Mouse (Mus musculus): ENCODE data around the gene BC028528. TPM values are rescaled to one million over a fixed set of nuclear protein-coding genes. Genes with fewer than 3 reads are reported as not detected.

The BC028528 gene
- polyA plus RNA-seq, 1 experiment from 2014 or later, result 23.8 TPM

DNA sequence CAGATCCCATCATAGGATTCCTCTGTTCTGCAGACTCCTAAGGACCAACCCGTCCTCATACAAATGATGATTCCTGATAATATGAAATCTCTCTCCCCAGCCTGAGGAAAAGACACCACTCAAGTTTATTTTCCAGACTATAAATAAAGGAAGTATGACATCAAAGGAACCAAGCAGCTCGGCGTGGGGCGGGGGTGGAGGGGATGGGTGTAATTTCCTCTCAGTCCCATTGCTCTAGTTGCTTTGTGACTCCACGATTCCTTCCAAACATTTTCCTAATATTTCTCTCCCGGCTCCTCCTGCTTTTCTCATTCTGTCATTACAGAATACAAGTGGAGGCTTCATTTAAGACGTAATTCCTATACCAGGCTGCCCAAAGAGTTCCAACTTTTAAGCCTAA is 1.3 kb upstream of the BC028528 start:
- 13% methylated on average over 7 of the region's 7 CpGs for WGBS
- H3K27ac ChIP-seq (replicated peaks), result peak overlapping the region; percentile 79
- peaks cover 29% of the 10 kb centered on the region for H3K4me1 ChIP-seq
- H3K27me3 ChIP-seq (replicated peaks), result no peaks in the 10 kb centered on the region
- ATAC-seq (ENCODE audit: low FRiP score), result no peak
- H3K9ac ChIP-seq (replicated peaks), result peak overlapping the region; percentile 37
- peak overlapping the region; percentile 64 for H3K4me2 ChIP-seq
- no peaks in the 10 kb centered on the region for H3K9me3 ChIP-seq (replicated peaks)
- H3K36me3 ChIP-seq, result no peaks in the 10 kb centered on the region; the same call in 1 of the 2 replicates
- peak overlapping the region; percentile 66 for H3K4me3 ChIP-seq (replicated peaks)

DNA sequence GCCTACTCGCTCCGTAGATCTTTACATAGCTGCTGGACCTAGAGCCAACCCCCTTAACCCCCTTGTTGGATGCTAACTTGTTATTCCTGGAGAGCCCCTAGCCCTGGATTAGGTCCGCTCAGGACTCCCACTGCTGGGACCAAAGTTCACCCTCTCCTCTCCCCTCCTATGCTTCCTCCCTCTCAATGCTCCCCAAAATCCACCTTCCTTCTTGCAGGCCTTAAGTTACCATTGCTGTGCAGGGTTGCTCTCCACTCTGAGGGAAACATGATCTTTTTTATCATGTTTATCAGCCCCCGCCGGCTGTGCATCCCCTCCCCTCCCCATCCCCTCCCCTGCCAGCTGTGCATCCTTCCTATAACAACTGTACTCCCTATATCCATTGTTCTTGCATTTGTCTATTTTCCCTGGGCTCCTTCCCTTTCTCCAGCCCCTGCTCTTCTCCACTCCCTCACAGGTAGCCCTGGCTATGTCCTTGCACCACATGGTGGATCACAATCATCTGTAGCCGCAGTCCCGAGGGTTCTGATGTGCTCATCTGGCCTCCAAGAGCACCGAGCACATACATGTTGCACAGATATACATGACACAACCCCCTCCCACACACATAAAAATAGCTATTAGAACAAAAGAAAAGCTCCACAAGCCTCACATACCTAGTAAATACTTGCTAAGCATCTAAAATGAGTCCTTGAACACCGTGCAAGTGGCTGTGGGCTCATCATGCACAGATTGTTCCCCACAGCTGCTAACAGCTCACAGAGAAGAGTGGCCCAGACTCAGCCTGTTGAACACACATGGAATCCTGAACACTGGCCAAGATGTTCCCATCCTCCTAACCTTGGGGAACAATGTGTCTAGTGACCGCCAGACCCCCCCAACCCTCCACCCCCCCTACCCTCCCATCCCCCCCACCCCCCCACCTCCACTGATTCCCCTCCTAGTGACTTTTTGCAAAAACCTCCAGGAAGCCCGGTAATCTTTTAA is 554 bp upstream of the BC028528 start:
- peak overlapping the region; percentile 64 for H3K4me2 ChIP-seq

DNA sequence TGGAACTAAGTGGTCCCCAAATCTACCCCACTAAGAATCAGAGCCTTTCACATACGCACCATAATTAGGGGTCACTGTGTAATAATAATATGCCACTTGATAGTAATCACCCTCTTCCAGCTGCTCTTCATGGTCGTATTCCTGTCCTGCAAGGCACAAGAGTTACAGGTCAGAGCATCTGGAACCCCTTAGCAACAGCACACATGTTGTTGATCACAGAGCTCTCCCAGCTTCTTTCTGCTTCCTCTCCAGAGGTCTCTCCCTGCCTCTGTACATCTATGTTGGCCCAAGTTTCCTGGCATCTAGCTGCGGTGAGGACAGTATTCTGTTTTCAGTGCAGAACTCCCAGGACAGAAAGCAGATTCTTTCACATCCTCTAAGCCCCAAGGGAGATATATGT is 2.1 kb downstream of the BC028528 start:
- no peak overlapping the region for H3K9ac ChIP-seq (replicated peaks)
- H3K4me1 ChIP-seq, result peaks cover 16% of the 10 kb centered on the region
- no peak overlapping the region for H3K4me3 ChIP-seq (replicated peaks)
- WGBS, result 82% methylated on average over 3 of the region's 3 CpGs
- no peaks in the 10 kb centered on the region for H3K27me3 ChIP-seq (replicated peaks)
- ATAC-seq (ENCODE audit: low FRiP score), result no peak
- no peaks in the 10 kb centered on the region for H3K9me3 ChIP-seq (replicated peaks)
- no peak overlapping the region for H3K27ac ChIP-seq (replicated peaks)
- no peak overlapping the region for H3K4me2 ChIP-seq
- no peaks in the 10 kb centered on the region for H3K36me3 ChIP-seq

More for the DNA sequence above, 554 bp upstream of the BC028528 start:
- WGBS, result 32% methylated on average over 11 of the region's 11 CpGs
- H3K4me3 ChIP-seq (replicated peaks), result peak overlapping the region; percentile 11; the same call in 1 of the 2 replicates
- no peaks in the 10 kb centered on the region for H3K27me3 ChIP-seq (replicated peaks)
- H3K4me1 ChIP-seq, result peaks cover 29% of the 10 kb centered on the region
- peak overlapping the region; percentile 79 for H3K27ac ChIP-seq (replicated peaks)
- no peak for ATAC-seq (ENCODE audit: low FRiP score)
- H3K9me3 ChIP-seq (replicated peaks), result no peaks in the 10 kb centered on the region
- no peaks in the 10 kb centered on the region for H3K36me3 ChIP-seq
- H3K9ac ChIP-seq (replicated peaks), result no peak overlapping the region; the same call in 1 of the 2 replicates

DNA sequence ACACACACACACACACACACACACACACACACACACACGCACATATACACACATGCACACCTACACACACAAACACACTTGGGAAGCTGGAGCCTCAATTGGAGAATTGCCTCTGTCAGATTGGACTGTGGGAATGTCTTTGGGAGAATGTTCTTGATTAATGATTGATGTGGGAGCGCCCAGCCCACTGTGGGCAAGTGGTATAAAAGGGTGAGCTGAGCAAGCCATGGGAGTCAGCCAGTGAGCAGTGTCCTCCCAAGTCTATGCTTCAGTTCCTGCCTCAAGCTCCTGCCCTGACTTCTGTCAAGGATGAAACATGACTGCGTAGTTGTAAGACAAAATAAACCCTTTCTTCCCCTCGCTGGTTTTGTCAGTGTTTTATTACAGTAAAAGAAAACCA is 4.2 kb downstream of the BC028528 start:
- Histone ChIP-seq H3K9me3 (replicated peaks) (no peaks in the 10 kb centered on the region), H3K4me1 (peaks cover 14% of the 10 kb centered on the region), H3K27me3 (replicated peaks) (no peaks in the 10 kb centered on the region), H3K4me3 (replicated peaks) (no peak overlapping the region), H3K4me2 (no peak overlapping the region), H3K9ac (replicated peaks) (no peak overlapping the region), H3K36me3 (no peaks in the 10 kb centered on the region), H3K27ac (replicated peaks) (no peak overlapping the region)
- 76% methylated on average over 4 of the region's 4 CpGs for WGBS
- ATAC-seq (ENCODE audit: low FRiP score), result no peak

DNA sequence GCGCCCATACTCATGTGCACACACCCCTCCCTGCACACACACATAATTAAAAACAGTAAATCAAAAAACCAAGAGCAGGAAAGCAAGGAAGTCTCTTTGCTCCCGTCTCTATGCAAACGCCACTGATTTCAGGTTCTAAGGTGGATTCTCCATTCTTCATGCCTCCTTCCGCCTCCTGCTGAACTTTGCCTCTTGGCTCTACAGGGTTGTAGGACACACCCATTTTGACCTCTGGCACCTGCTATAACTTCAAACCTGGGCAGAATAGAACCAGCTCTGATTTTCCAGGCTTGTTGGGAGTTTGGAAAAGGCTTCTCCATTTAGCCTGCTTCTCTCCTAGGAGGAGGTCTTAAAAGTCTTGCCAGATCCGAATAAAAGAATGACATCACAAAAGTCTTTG is 7.4 kb downstream of the BC028528 start:
- ATAC-seq (ENCODE audit: low FRiP score), result no peak
- peaks cover 18% of the 10 kb centered on the region for H3K4me1 ChIP-seq
- H3K4me2 ChIP-seq, result no peak overlapping the region
- no peak overlapping the region for H3K4me3 ChIP-seq (replicated peaks)
- H3K27ac ChIP-seq (replicated peaks), result no peak overlapping the region
- 83% methylated on average over 5 of the region's 5 CpGs for WGBS
- no peaks in the 10 kb centered on the region for H3K9me3 ChIP-seq (replicated peaks)
- no peak overlapping the region for H3K9ac ChIP-seq (replicated peaks)
- H3K36me3 ChIP-seq, result no peaks in the 10 kb centered on the region
- no peaks in the 10 kb centered on the region for H3K27me3 ChIP-seq (replicated peaks)

DNA sequence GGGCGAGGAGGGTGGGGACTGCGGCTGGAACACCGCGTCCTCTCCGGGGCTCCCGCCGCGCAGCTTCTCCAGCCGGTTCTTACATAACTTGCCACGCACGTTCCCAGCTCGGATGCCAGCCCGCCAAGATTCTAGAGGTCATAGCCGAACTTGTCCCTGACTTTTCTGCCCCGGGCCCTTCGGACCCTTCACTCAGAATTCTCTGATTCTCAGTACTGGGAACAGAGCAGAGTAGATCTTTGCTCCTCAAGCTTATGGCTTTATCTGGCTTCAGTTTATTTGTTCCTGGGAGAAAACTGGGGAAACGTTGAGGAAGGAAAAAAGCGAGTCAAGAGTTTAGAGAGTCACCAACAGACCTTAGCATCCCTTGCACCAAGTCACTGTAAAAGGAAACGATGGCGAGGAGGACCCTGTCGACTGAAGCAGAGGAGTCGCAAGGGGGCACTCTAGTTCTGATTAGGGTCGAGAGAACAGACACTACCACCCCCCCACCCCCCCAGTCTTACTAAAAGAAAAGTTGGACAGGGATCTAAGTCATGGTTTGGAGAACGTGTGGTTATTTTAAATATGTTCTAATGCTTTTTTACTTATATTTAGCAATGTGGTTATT is 8.9 kb downstream of the BC028528 start:
- Histone ChIP-seq H3K4me1 (peaks cover 18% of the 10 kb centered on the region), H3K9me3 (replicated peaks) (no peaks in the 10 kb centered on the region), H3K27ac (replicated peaks) (peak overlapping the region; percentile 56; the same call in 1 of the 2 replicates), H3K9ac (replicated peaks) (peak overlapping the region; percentile 48), H3K36me3 (no peaks in the 10 kb centered on the region), H3K4me2 (peak overlapping the region; percentile 100), H3K4me3 (replicated peaks) (peak overlapping the region; percentile 68), H3K27me3 (replicated peaks) (no peaks in the 10 kb centered on the region)
- 3% methylated on average over 24 of the region's 24 CpGs for WGBS
- ATAC-seq (ENCODE audit: low FRiP score), result no peak

DNA sequence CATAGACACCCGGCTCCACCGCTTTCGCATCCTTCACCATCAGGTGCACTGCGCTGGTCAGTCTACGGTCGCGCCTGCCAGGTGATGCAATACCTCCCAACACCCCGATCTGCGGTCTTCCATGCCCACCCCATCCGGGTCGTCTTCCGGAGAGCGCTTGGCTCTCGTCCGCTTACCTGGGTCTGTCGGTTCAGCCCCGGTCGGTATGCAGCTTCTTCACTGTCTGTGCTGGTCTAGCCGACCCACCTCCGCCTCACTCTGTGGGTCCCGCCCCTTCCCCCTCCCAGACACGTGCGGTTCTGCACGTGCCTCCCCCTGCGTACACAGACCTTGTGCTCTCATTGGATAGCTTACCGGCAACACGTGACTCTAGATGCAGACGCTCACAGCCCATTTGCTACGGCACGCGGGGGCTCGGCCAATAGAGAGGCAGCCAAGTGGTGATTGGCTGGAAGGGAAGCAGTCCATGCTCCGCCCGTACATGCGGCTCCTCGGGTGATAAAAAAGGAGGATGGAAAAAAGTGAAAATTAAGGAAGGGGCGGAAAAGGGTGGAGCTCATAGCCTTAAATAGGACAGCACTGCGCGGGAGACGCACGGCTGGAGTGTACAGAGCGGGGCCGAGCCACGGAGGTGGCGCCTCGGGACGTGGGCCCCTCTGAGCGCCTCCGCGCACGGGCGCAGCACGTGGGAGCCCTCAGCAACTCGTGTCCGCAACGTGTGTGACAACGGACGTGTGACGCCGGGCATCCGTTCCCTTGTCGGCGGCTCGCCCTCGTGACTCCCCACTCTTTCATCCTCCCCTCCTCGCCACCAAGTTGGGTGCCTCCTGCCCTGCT is 9.6 kb downstream of the BC028528 start, which contains the start of gene Ciart:
TSS of gene Ciart (minus strand) at position 273 of the 837 bp plus-strand sequence.
- Histone ChIP-seq H3K9ac (replicated peaks) (peak within 1 kb of the TSS; percentile 51), H3K4me1 (peaks cover 18% of the 10 kb centered on the region), H3K36me3 (no peaks in the 10 kb centered on the region), H3K27ac (replicated peaks) (peak within 1 kb of the TSS; percentile 56), H3K9me3 (replicated peaks) (no peaks in the 10 kb centered on the region), H3K4me2 (peak within 1 kb of the TSS; percentile 100), H3K27me3 (replicated peaks) (no peaks in the 10 kb centered on the region), H3K4me3 (replicated peaks) (peak within 1 kb of the TSS; percentile 68)
- ATAC-seq (ENCODE audit: low FRiP score), result peak; percentile 100
- WGBS, result under 1% methylated on average over 54 of the region's 66 CpGs

DNA sequence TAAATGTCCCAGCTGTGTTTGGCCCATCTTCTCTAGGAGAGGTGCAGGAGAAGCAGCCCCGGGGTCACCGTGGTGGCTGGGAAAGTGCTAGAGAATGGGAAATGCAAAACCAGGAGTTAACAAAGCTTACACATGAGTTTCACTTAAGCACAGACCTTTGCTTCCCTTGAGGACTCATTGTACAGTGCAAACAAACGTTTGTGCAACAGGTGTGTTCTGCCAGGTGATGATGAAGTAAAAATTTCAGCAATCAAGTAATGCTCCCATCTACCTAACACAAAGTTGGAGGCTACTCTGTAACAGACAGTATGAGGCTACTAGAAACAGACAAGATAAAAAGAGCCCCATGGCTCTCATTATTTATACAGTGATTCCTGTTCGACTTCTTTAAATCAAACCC is 12.7 kb downstream of the BC028528 start:
- 95% methylated on average over 4 of the region's 4 CpGs for WGBS
- ATAC-seq (ENCODE audit: low FRiP score), result no peak

GRCm38 (mm10) chr3:95872048-95872447 is 19.8 kb downstream of the BC028528 start:
- Histone ChIP-seq H3K4me2 (peak overlapping the region; percentile 78), H3K27me3 (replicated peaks) (no peaks in the 10 kb centered on the region), H3K9ac (replicated peaks) (peak overlapping the region; percentile 77), H3K36me3 (peaks cover 21% of the 10 kb centered on the region), H3K4me1 (peaks cover 26% of the 10 kb centered on the region), H3K4me3 (replicated peaks) (peak overlapping the region; percentile 70), H3K9me3 (replicated peaks) (no peaks in the 10 kb centered on the region), H3K27ac (replicated peaks) (peak overlapping the region; percentile 86; the same call in 1 of the 2 replicates)
- 83% methylated on average over 7 of the region's 7 CpGs for WGBS
- ATAC-seq (ENCODE audit: low FRiP score), result no peak

More for the DNA sequence above, 12.7 kb downstream of the BC028528 start:
- Histone ChIP-seq H3K27ac (replicated peaks) (no peak overlapping the region), H3K4me2 (no peak overlapping the region), H3K36me3 (no peaks in the 10 kb centered on the region), H3K27me3 (replicated peaks) (no peaks in the 10 kb centered on the region), H3K4me3 (replicated peaks) (no peak overlapping the region), H3K9me3 (replicated peaks) (no peaks in the 10 kb centered on the region), H3K4me1 (peaks cover 18% of the 10 kb centered on the region), H3K9ac (replicated peaks) (no peak overlapping the region)

DNA sequence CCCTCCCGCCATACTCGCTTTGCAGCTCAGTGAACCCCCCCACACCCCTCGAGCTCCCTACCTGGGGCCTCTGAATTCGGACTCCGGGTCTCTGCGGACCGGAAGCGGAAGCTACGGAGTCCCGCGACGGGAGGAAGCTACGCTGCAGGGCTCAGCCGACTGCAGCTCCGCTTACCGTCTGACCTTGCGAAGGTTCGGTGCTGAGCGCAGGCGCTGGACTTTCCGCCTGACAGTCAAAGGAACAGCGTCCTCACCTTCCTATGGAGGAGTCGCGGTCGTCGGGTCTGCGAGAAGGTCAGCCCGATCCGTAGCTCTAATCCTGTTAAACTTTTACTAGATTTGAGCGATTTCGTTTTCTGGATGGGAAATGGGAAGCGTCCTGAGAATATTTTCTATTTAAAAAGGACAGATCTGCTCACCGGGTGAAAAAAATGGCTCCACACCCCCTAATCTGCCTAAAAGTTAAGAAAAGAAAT is 20.4 kb downstream of the BC028528 start, which contains the start of gene Mrps21:
TSS of gene Mrps21 (minus strand) at position 128 of the 476 bp plus-strand sequence.
- H3K9ac ChIP-seq (replicated peaks), result peak within 1 kb of the TSS; percentile 77
- peak within 1 kb of the TSS; percentile 70 for H3K4me3 ChIP-seq (replicated peaks)
- H3K27me3 ChIP-seq (replicated peaks), result no peaks in the 10 kb centered on the region
- H3K9me3 ChIP-seq (replicated peaks), result no peaks in the 10 kb centered on the region
- H3K27ac ChIP-seq (replicated peaks), result peak within 1 kb of the TSS; percentile 86
- H3K4me1 ChIP-seq, result peaks cover 26% of the 10 kb centered on the region
- peaks cover 23% of the 10 kb centered on the region for H3K36me3 ChIP-seq
- H3K4me2 ChIP-seq, result peak within 1 kb of the TSS; percentile 78
- under 1% methylated on average over 33 of the region's 33 CpGs for WGBS
- ATAC-seq (ENCODE audit: low FRiP score), result peak; percentile 96

DNA sequence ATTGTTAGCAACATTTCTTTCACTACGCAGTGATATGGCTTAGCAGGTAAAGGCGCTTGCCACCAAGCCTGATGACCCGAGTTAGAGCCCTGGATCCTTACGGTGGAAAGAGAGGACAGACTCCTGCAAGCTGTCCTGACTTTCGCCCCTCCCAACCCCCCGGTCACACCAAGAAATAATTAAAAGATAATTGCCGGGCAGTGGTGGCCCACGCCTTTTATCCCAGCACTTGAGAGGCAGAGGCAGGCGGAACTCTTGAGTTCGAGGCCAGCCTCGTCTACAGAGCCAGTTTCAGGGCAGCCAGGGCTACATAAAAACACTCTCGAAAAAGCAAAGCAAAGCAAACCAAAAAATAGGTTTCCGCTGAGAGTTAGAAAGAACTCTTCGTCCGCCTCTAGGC is 20.8 kb downstream of the BC028528 start:
- peaks cover 26% of the 10 kb centered on the region for H3K4me1 ChIP-seq

More for the DNA sequence above, 20.8 kb downstream of the BC028528 start:
- Histone ChIP-seq H3K4me2 (peak overlapping the region; percentile 78), H3K36me3 (peaks cover 26% of the 10 kb centered on the region), H3K9me3 (replicated peaks) (no peaks in the 10 kb centered on the region), H3K27ac (replicated peaks) (peak overlapping the region; percentile 86), H3K27me3 (replicated peaks) (no peaks in the 10 kb centered on the region), H3K9ac (replicated peaks) (peak overlapping the region; percentile 77), H3K4me3 (replicated peaks) (peak overlapping the region; percentile 70)
- ATAC-seq (ENCODE audit: low FRiP score), result peak; percentile 48
- WGBS, result 8% methylated on average over 15 of the region's 15 CpGs

All from neural tube, embryonic 15.5 days (tissue).